Mouse (Mus musculus) hindbrain, embryonic 13.5 days (tissue): ENCODE measurements around the gene Pcsk7. TPM values are rescaled to one million over a fixed set of nuclear protein-coding genes. Genes with fewer than 3 reads are reported as not detected.

Experiments
- ATAC-seq: fragments of 200-750 bp; cut with Nextera tagmentation; 2 replicates; pipeline ENCODE4 v1.8.0; 2017; ENCODE audit warnings: moderate TSS enrichment; ENCODE audit not compliant: low FRiP score
- H3K27ac ChIP-seq: fragments of 300-500 bp; sonication (generic); 2 replicates; pipeline ENCODE4 v1.5.1; 2015; ENCODE audit warnings: inconsistent platforms, mild to moderate bottlenecking, moderate library complexity
- H3K27me3 ChIP-seq: fragments of 300-500 bp; sonication (generic); 2 replicates; pipeline ENCODE4 v1.6.1; 2015; ENCODE audit warnings: mild to moderate bottlenecking, inconsistent platforms
- H3K36me3 ChIP-seq: fragments of 300-500 bp; sonication (generic); 2 replicates; pipeline ENCODE4 v1.6.1; 2015; ENCODE audit warnings: mild to moderate bottlenecking, inconsistent platforms
- H3K4me1 ChIP-seq: fragments of 300-500 bp; sonication (generic); replicated peaks from 2 replicates; pipeline ENCODE4 v1.6.1; 2015; ENCODE audit warnings: inconsistent platforms
- H3K4me2 ChIP-seq: fragments of 300-500 bp; sonication (generic); 2 replicates; pipeline ENCODE4 v1.6.1; 2015; ENCODE audit warnings: inconsistent platforms, mild to moderate bottlenecking, moderate library complexity
- H3K4me3 ChIP-seq: fragments of 300-500 bp; sonication (generic); 2 replicates; pipeline ENCODE4 v1.5.1; 2015; ENCODE audit warnings: mild to moderate bottlenecking, inconsistent platforms
- H3K9ac ChIP-seq: fragments of 300-500 bp; sonication (generic); 2 replicates; pipeline ENCODE4 v1.6.1; 2015; ENCODE audit warnings: mild to moderate bottlenecking, inconsistent platforms
- H3K9me3 ChIP-seq: fragments of 300-500 bp; sonication (generic); 2 replicates; pipeline ENCODE4 v1.6.1; 2016; ENCODE audit warnings: inconsistent platforms
- WGBS: fragments of 180-500 bp; shearing (Covaris S2); methylation state at CpG from one replicate; pipeline ENCODE4 v1.1.7; 2015; 5-methylcytosine and 5-hydroxymethylcytosine counted together
- polyA plus RNA-seq: library from polyadenylated mRNA; unstranded; fragments of >200 nt; fragmentation: Nextera tagmentation; extraction: Ambion mirVana; gene quantifications from 2 replicates; pipeline ENCODE4 v1.2.1, GENCODE M21; 2015

Gene Pcsk7
- 24.0 and 28.8 TPM in 2 replicates for polyA plus RNA-seq

- Histone ChIP-seq H3K9me3 (no peaks in the 10 kb centered on the region), H3K9ac (peak within 1 kb of the TSS; percentile 94), H3K4me1 (peaks cover 39% of the 10 kb centered on the region), H3K4me2 (peak within 1 kb of the TSS; percentile 80), H3K36me3 (peaks cover 52% of the 10 kb centered on the region), H3K27me3 (no peaks in the 10 kb centered on the region), H3K27ac (peak within 1 kb of the TSS; percentile 98), H3K4me3 (peak within 1 kb of the TSS; percentile 89)
- peak; percentile 95 for ATAC-seq
- WGBS = under 1% methylated on average over 70 of the region's 80 CpGs
These were observed at the start of gene Pcsk7, which contains the start of gene Rnf214 for GRCm38 (mm10) chr9:45906355-45907077. Gene Pcsk7, plus strand, starts transcription at chr9:45906497. Gene Rnf214, minus strand, starts transcription at chr9:45906911.

GRCm38 (mm10) chr9:45859364-45859763, 46.9 kb upstream of the Pcsk7 start:
- Histone ChIP-seq H3K27ac (no peak overlapping the region), H3K36me3 (peaks cover 94% of the 10 kb centered on the region), H3K9ac (no peak overlapping the region), H3K4me3 (no peak overlapping the region), H3K27me3 (no peaks in the 10 kb centered on the region), H3K9me3 (no peaks in the 10 kb centered on the region), H3K4me2 (no peak overlapping the region), H3K4me1 (no peaks in the 10 kb centered on the region)
- ATAC-seq = no peak
- WGBS = 95% methylated on average over 10 of the region's 10 CpGs

- no peak overlapping the region for H3K9ac ChIP-seq
- no peak overlapping the region; the same call in 1 of the 2 replicates for H3K27ac ChIP-seq
- H3K4me3 ChIP-seq = no peak overlapping the region
- WGBS = 75% methylated on average over 7 of the region's 7 CpGs
- no peaks in the 10 kb centered on the region for H3K4me1 ChIP-seq
- no peak overlapping the region for H3K4me2 ChIP-seq
- H3K27me3 ChIP-seq = no peaks in the 10 kb centered on the region
- no peak for ATAC-seq
- no peaks in the 10 kb centered on the region for H3K9me3 ChIP-seq
- H3K36me3 ChIP-seq = peaks cover 94% of the 10 kb centered on the region
These were observed 44.5 kb upstream of the Pcsk7 start for GRCm38 (mm10) chr9:45861813-45862212.

- Histone ChIP-seq H3K4me2 (no peak overlapping the region), H3K36me3 (peaks cover 92% of the 10 kb centered on the region), H3K9me3 (no peaks in the 10 kb centered on the region), H3K4me1 (no peaks in the 10 kb centered on the region), H3K27ac (no peak overlapping the region), H3K27me3 (no peaks in the 10 kb centered on the region), H3K9ac (no peak overlapping the region), H3K4me3 (no peak overlapping the region)
- ATAC-seq = no peak
- 94% methylated on average over 3 of the region's 3 CpGs for WGBS
These were observed 37.1 kb upstream of the Pcsk7 start for GRCm38 (mm10) chr9:45869181-45869580.

- H3K36me3 ChIP-seq = peaks cover 88% of the 10 kb centered on the region
These were observed 36.0 kb upstream of the Pcsk7 start for GRCm38 (mm10) chr9:45870265-45870664.

GRCm38 (mm10) chr9:45877928-45878327, 28.4 kb upstream of the Pcsk7 start:
- H3K27me3 ChIP-seq = no peaks in the 10 kb centered on the region
- no peak overlapping the region for H3K9ac ChIP-seq
- H3K36me3 ChIP-seq = peaks cover 73% of the 10 kb centered on the region
- no peak overlapping the region for H3K27ac ChIP-seq
- WGBS = 83% methylated on average over 2 of the region's 2 CpGs
- ATAC-seq = no peak
- no peak overlapping the region for H3K4me3 ChIP-seq
- peaks cover 5% of the 10 kb centered on the region; the same call in 1 of the 2 replicates for H3K4me1 ChIP-seq
- no peaks in the 10 kb centered on the region for H3K9me3 ChIP-seq
- no peak overlapping the region for H3K4me2 ChIP-seq

More at GRCm38 (mm10) chr9:45870265-45870664, 36.0 kb upstream of the Pcsk7 start:
- no peak for ATAC-seq
- Histone ChIP-seq H3K4me2 (no peak overlapping the region), H3K9ac (no peak overlapping the region), H3K4me1 (no peaks in the 10 kb centered on the region), H3K27me3 (no peaks in the 10 kb centered on the region), H3K4me3 (no peak overlapping the region), H3K27ac (no peak overlapping the region), H3K9me3 (no peaks in the 10 kb centered on the region)
- WGBS = 96% methylated on average over 3 of the region's 3 CpGs

GRCm38 (mm10) chr9:45893681-45894080, 12.6 kb upstream of the Pcsk7 start:
- Histone ChIP-seq H3K4me1 (no peaks in the 10 kb centered on the region), H3K4me2 (no peak overlapping the region), H3K27me3 (no peaks in the 10 kb centered on the region), H3K9me3 (no peaks in the 10 kb centered on the region), H3K27ac (no peak overlapping the region), H3K36me3 (peaks cover 93% of the 10 kb centered on the region), H3K9ac (no peak overlapping the region), H3K4me3 (no peak overlapping the region)
- ATAC-seq = no peak

GRCm38 (mm10) chr9:45905196-45905595, 1.1 kb upstream of the Pcsk7 start:
- peak overlapping the region; percentile 89 for H3K4me3 ChIP-seq
- no peak for ATAC-seq
- 60% methylated on average over 4 of the region's 4 CpGs for WGBS

GRCm38 (mm10) chr9:45905811-45906237, 473 bp upstream of the Pcsk7 start:
- Histone ChIP-seq H3K4me3 (peak overlapping the region; percentile 89), H3K36me3 (peaks cover 47% of the 10 kb centered on the region), H3K27me3 (no peaks in the 10 kb centered on the region), H3K9me3 (no peaks in the 10 kb centered on the region), H3K4me2 (peak overlapping the region; percentile 78), H3K27ac (peak overlapping the region; percentile 98), H3K9ac (peak overlapping the region; percentile 94), H3K4me1 (peaks cover 39% of the 10 kb centered on the region)
- 0% methylated on average over 15 of the region's 27 CpGs for WGBS
- ATAC-seq = peak; percentile 61

More at GRCm38 (mm10) chr9:45905196-45905595, 1.1 kb upstream of the Pcsk7 start:
- no peaks in the 10 kb centered on the region for H3K27me3 ChIP-seq
- peak overlapping the region; percentile 98 for H3K27ac ChIP-seq
- H3K36me3 ChIP-seq = peaks cover 44% of the 10 kb centered on the region
- H3K9ac ChIP-seq = peak overlapping the region; percentile 94
- peak overlapping the region; percentile 78 for H3K4me2 ChIP-seq
- H3K9me3 ChIP-seq = no peaks in the 10 kb centered on the region
- peaks cover 39% of the 10 kb centered on the region for H3K4me1 ChIP-seq

GRCm38 (mm10) chr9:45907078-45907428, 756 bp downstream of the Pcsk7 start:
- Histone ChIP-seq H3K27me3 (no peaks in the 10 kb centered on the region), H3K27ac (peak overlapping the region; percentile 98), H3K36me3 (peaks cover 53% of the 10 kb centered on the region), H3K9me3 (no peaks in the 10 kb centered on the region), H3K4me3 (peak overlapping the region; percentile 89), H3K9ac (peak overlapping the region; percentile 94), H3K4me1 (peaks cover 39% of the 10 kb centered on the region), H3K4me2 (peak overlapping the region; percentile 80)
- WGBS = under 1% methylated on average over 19 of the region's 19 CpGs
- ATAC-seq = peak; percentile 56

GRCm38 (mm10) chr9:45910995-45911394, 4.7 kb downstream of the Pcsk7 start:
- H3K27ac ChIP-seq = no peak overlapping the region
- ATAC-seq = no peak
- 92% methylated on average over 3 of the region's 3 CpGs for WGBS
- no peak overlapping the region for H3K9ac ChIP-seq
- no peak overlapping the region for H3K4me2 ChIP-seq
- H3K9me3 ChIP-seq = no peaks in the 10 kb centered on the region
- peaks cover 76% of the 10 kb centered on the region for H3K36me3 ChIP-seq
- no peaks in the 10 kb centered on the region for H3K27me3 ChIP-seq
- H3K4me1 ChIP-seq = peaks cover 22% of the 10 kb centered on the region
- H3K4me3 ChIP-seq = no peak overlapping the region

- Histone ChIP-seq H3K4me1 (peaks cover 22% of the 10 kb centered on the region), H3K9me3 (no peaks in the 10 kb centered on the region), H3K27me3 (no peaks in the 10 kb centered on the region), H3K4me2 (no peak overlapping the region), H3K36me3 (peaks cover 83% of the 10 kb centered on the region), H3K27ac (no peak overlapping the region), H3K9ac (no peak overlapping the region), H3K4me3 (no peak overlapping the region)
- 86% methylated on average over 1 of the region's 1 CpGs for WGBS
- no peak for ATAC-seq
These were observed 5.4 kb downstream of the Pcsk7 start for GRCm38 (mm10) chr9:45911673-45912072.

- H3K9me3 ChIP-seq = no peaks in the 10 kb centered on the region
- peaks cover 98% of the 10 kb centered on the region for H3K36me3 ChIP-seq
- no peak overlapping the region for H3K4me3 ChIP-seq
- no peaks in the 10 kb centered on the region for H3K27me3 ChIP-seq
- no peak overlapping the region for H3K4me2 ChIP-seq
- ATAC-seq = no peak
- H3K27ac ChIP-seq = no peak overlapping the region
- H3K4me1 ChIP-seq = peaks cover 9% of the 10 kb centered on the region; the same call in 1 of the 2 replicates
- 94% methylated on average over 2 of the region's 2 CpGs for WGBS
- H3K9ac ChIP-seq = no peak overlapping the region
These were observed 9.4 kb downstream of the Pcsk7 start for GRCm38 (mm10) chr9:45915659-45916058.
